Mouse (Mus musculus) lung, postnatal 36 days (tissue): Measurements from ENCODE around the gene Micu1.
"Not testable (repeated sequence)": the region's sequence is repeated elsewhere in the genome, so short reads cannot be mapped to it uniquely, and the experiment has no call there.

ENCODE experiments used
- DNase-seq: peaks from one replicate; pipeline ENCODE4 v3.0.0; 2022; ENCODE audit warnings: mixed read lengths

Micu1 gene

GRCm38 (mm10) chr10:59702207-59703032, at the start of gene Micu1:
Gene Micu1, plus strand, starts transcription at chr10:59702477.
- DNase-seq, result peak; percentile 97

GRCm38 (mm10) chr10:59656799-59657198, 45.5 kb upstream of the Micu1 start:
- DNase-seq, result no peak

DNA sequence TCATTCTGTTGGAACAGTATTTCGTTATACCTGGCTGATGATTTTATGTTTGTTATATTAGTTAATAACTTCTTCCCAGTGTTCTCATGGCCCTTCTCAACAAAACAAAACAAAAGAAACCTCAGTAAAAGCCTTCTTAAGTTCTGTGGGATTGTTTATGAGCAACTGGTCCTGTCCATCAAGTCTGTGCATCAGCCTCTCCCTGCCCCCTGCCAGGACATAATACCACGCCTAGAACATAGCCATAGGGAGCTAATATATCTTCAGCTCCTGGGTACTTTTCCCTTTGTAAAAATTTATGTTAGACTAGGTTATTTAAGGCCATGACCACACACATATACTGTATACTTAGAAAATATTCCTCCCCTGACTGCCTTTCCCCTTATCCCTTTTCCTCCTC, 37.5 kb upstream of the Micu1 start:
- no peak for DNase-seq

GRCm38 (mm10) chr10:59665503-59666291, 36.6 kb upstream of the Micu1 start:
- no peak for DNase-seq

GRCm38 (mm10) chr10:59667377-59667776, 34.9 kb upstream of the Micu1 start:
- peak; percentile 80 for DNase-seq

DNA sequence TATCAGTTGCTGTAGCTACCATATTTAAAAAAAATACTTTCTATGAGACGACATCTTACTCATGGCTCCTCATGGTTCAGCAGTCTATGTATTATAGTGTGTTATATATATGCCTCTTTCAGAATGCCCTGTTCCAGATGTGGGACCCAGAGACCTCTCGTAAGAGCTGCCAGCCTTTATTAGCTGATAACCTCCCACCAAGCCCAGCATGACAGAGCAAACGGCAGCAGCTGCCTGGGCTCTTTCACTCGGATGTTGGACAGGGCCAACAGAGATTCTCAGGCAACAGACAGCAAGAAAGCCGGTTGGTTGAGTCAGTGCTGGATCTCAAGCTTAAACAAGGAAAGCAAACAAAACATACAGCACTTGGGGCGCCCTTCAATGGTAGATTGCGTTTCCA, 33.8 kb upstream of the Micu1 start:
- no peak for DNase-seq

DNA sequence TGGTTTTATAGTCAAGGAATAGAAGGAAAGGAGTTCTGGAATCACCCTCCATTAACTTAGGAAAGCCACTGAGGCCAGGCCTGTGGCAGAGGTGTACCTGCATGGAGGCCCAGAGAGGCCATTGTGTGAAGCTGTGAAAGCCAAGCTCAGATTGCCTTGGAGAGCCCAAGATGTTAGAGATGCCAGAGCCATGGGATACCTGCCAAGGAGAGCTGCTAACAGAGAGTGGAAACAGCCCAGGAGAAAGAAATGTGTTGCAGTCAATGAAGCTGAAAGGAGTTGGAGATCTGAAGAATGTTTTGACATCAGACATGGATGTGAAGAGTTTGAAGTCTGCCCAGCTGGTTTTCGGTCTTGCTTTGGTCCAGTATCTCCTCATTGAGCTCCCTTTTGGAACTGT, 24.4 kb upstream of the Micu1 start:
- no peak for DNase-seq

DNA sequence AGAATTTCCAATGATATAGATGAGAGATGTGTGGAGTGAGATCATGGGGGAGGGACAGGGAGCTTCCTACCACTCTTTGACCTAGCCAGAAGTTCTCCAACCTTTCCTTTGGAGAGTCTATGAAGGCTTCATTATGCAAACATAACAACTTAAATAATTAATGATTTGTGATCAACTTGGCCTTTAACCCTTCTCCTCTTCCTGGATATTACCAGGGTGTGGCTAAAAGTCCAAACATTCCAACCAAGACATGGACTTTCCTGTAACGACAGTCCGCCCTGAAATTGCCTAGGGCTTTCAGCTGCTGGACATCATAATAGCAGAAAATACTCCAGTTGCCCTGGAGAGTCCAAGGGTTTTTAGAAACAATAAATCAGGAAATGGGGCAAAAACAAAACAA, 23.1 kb upstream of the Micu1 start:
- no peak for DNase-seq

DNA sequence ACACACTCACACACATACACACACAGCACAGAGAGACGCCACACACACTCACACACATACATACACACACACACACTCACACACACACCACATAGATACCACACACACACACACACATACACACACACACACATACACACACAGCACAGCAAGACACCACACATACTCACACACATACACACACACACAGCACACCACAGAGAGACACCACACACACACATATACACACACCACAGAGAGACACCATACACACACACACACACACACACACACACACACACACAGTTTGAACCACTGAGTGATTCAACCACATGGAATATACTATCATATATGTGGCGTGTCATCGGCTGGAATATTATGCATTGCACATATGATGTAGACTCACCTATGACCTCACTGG, 16.7 kb upstream of the Micu1 start:
- not testable (repeated sequence) for DNase-seq

DNA sequence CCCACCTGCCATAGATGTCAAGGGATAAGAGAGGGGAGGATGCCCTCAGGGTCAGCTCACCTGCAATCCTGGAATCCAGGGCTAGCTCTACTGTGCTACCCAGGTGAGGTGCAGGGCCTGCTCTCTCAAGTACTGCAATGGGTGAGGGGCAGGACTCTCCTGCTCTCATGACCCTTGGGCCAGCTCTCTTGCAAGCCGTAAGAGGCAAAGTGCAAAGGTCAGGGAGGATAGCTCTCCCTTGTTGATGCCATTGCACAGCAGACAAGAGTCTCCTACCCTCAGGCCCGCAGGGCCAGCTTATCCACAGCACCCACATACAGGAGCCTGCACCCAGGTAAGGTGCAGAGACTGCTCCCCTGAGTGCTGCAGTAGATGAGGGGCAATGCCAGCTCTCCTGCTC, 15.2 kb upstream of the Micu1 start:
- DNase-seq, result no peak

DNA sequence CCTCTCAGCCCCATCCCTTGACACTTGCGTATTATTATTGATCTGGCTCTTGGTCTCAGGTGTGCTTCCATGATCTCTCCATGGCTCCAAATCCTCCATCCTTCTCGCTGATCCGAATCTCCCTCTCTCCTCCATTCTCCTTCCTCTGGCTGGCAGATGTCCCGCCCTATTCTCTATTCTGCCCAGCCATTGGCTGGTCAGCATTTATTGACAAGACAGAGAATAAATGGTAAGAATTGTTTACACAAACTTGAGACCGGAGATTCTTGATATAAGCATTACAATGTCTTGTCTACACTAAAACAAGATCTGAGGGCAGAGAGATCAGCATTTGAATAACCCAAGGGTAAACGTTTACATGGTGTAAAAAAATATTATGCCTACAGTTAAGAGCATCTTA, 12.4 kb upstream of the Micu1 start:
- no peak for DNase-seq

GRCm38 (mm10) chr10:59692441-59692840, 9.8 kb upstream of the Micu1 start:
- no peak for DNase-seq

GRCm38 (mm10) chr10:59694104-59694503, 8.2 kb upstream of the Micu1 start:
- DNase-seq, result no peak

GRCm38 (mm10) chr10:59699516-59699915, 2.8 kb upstream of the Micu1 start:
- no peak for DNase-seq

GRCm38 (mm10) chr10:59701805-59702204, 472 bp upstream of the Micu1 start:
- DNase-seq, result no peak

DNA sequence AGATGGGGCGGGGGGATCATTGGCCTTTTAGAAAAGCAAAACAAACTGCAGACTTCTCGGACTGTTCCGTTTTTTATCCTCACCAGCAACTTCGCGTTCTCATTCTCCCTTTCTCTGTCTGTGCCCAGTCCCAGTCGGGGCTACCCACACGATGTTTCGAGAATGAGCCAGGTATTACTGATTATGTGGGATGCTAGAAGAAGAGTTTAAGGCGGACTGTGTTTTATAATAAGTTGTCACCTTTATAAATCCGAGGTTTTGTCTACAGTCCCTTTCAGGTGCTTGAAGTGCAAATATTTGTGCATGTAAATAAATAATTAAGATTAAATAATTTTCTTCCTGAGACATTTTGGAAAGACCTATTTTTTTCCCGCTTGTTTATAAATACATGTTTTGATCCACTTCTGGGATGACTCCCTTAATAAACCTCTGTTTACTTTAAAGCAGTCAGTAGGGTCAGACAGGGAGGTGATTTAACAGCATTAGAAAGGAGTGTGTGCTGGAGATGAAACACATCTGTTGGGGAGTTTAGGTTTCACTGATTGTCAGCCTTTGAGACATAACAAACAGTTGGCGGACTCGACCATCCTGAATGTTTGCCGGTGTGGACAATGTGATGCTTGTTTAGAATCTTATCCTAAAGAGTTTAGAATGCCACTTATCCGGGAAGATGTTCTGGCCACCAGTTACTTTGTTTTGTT, 933 bp downstream of the Micu1 start:
- peak; percentile 18 for DNase-seq

DNA sequence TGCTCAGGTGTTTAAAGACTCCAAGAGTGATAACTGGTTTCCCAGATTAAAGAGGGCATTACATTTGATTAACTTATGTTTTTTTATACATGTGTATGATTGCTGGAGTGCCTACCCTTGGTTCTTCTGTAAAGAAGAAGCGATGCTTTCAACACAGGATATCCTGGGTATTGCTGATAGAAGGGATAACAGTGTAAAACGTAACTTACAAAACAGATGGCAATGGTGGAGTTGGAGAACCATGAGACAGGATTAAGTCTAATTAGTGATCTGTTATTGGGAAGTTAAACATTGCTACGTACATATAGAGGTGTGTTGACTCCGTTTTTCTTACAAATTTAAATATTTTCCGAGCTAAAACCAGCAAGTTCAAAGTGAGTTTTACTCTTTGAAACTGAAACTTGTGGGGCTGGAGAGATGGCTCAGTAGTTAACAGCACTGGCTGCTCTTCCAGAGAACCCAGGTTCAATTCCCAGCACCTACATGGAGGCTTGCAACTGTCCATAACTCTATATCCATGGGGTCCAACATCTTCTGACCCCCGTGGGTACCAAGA, 4.8 kb downstream of the Micu1 start:
- no peak for DNase-seq

DNA sequence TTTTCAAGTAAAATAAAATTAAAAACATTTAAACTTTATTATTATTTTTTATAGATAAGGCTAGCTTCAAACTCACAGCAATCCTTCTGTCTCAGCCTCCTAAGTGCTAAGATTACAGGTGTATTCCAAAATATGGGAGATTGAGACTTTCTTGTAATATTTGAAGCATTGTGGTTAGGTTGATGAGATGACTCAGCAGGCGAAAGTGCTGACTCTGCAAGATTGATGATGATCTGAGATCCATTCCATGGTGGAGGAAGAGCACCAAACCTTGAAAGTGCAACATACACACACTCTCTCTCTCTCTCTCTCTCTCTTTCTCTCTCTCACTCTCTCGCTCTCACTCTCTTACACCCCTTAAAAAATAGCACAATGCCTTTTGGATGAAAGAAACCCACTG, 5.3 kb downstream of the Micu1 start:
- DNase-seq, result no peak

GRCm38 (mm10) chr10:59709281-59709680, 7.0 kb downstream of the Micu1 start:
- DNase-seq, result no peak

DNA sequence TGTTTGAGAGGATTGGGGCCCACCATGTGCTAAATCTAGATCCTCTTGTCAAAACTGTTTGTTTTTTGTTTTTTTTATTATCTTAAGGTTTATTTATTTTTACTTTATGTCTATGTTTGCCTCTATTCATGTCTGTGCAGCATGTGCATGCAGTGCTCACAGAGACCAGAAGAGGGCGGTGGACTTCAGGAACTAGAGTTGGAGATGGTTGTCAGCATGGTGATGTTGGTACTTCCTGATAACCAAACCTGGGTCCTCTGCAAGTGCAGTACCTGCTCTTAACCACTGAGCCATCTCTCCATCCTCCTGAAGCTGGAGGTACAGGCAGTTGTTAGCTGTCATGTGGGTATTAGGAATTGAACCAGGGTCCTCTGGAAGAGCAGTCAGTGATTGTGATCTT, 8.0 kb downstream of the Micu1 start:
- peak; percentile 20 for DNase-seq

DNA sequence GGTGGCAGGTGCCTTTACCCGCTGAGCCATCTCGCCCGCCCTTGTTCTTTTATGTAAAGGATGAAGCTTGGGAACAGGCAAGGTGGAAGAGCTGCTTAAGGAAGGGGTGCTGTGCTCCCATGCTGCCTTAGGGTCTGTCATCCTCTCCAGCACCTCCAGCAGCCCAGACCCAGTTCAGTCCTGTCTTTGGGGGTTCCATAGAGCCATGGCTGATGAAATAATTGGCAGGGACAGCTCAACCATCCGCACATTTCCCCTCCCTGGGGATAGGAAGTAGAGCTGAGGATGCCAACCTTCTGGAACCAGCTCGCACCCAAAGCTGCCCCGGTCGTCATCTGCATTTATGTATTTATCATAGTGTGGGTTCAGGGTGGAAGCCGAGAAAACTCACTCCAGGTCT, 9.8 kb downstream of the Micu1 start:
- no peak for DNase-seq

DNA sequence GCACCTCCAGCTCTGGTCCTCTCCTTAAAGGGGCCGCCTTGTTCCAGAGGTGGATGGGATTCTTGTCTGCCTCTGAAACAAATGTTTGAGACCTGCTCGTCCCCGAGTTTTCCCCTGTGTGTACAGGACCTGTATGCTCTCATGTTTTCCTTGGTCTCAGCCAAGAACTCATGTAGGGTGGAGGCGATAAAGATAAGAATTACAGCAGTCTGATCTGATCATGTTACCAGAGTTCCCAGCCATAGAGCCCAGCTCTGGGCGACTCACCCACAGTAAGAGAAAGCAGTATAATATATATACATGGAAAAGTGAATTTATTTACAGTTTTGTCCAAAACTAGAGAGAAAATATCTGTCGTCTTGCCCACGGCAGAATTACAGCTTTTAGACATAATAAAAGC, 17.7 kb downstream of the Micu1 start:
- DNase-seq, result no peak

- no peak for DNase-seq
Measured at GRCm38 (mm10) chr10:59721555-59721954, 19.3 kb downstream of the Micu1 start.
